Mouse (Mus musculus): ENCODE data around the gene Igsf8.
A peak's percentile ranks its signal among the peaks of the same experiment; 100 is the strongest.

Igsf8 gene

DNA sequence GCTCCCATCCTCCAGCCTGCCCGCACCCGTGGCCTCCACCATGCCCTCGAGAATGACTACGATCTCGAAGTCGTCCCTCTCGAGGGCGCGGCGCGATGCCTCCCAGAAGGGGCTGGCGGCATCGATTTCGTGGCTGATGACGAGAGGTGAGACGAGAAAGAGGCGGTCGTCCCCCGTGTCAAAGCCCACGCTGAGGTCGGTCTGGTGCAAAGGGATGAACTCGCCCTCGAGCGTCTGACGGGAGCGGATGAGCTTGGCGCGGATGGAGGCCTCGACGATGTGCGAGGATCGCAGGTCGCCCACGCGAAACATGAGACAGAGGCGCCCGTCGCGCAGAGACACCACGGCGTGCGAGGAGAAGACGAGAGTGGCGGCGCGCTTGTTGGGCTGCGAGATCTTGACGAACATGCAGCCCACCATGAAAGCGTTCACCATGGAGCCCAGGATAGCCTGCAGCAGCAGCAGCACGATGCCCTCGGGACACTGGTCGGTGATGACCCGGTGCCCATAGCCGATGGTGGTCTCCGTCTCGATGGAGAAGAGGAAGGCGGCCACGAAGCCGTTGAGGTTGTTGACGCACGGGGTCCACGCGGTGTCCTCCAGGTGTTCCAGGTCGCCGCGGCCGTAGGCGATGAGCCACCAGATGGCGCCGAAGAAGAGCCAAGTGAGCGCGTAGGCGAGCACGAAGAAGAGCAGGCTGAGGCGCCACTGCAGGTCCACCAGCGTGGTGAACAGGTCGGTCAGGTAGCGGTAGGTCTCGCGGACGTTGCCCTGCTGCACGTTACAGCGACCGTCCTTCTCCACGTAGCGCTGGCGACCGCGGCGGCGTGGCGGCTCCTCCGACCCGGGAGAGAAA, 64.5 kb downstream of the Igsf8 start:
- peak; percentile 85 for DNase-seq

DNA sequence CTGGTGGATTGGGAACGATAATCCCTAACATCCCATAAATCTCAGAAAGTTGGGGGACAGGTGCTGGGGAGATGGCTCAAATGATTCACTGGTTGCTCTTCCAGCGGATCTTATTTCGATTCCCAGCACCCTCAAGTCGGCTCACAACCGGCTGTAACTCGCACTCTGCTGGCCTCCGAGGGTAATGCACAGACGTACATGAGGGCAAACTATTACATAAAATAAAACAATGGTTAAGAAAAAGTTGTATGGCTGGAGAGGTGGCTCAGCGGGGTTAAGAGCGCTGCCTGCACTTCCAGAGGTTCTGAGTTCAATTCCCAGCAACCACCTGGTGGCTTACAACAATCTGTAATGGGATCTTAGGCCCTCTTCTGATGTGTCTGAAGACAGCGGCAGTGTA, 65.2 kb downstream of the Igsf8 start:
- DNase-seq = no peak

DNA sequence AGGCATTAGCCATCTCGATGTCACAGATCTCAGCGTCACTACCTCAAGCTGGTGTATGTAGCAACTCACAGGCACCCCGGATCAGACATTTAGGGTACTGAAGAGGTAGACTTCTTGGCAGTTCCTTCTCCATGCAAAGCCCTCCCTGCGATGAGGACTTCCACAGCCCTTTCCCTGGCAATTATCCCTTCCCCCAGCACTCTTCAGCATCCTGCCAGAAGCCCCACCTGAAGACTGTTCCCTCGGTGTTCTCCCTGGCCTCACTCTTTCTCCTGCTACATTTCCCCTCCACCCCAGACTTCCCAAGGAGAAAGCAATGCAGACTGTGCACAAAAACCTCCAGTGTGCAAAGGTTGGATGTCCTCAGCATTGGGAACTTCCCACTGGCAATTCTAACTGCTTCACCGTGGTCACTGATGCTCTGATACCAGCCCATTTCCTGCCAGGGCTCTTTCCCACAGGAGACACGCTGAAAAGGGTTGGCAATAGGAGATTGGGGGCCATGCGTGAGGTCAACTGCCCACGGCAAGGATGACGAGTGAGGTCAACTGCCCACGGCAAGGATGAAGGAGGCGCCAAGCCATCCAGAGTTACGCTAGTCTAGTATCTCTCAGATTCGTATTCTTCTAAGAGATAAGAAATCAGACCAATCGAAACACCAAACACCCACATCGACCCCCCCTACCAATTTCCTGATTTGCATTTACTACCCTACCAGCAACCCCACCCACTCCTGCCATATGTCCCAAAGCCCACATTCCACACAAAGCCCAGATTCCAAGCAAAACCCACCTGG, 66.0 kb downstream of the Igsf8 start:
- DNase-seq = no peak

DNA sequence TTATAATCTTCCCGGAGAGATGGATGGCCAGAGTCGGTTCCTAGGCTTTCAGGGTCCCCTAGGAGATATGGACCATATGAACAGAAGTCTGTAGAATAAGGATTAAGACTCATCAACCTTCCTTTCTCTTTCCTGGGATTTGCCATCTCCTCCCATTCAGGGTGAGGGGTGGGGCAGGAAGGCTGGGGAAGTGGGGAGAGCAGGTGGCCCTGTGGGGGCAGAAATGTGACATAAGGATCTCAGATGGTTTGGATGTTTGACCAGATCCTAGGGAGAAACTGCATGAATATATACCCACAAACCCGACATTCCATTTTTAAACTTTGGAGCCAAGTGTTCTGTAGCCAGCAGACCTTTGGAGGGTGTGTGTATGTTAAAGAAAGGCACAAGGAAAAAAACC, 66.6 kb downstream of the Igsf8 start:
- DNase-seq = no peak

DNA sequence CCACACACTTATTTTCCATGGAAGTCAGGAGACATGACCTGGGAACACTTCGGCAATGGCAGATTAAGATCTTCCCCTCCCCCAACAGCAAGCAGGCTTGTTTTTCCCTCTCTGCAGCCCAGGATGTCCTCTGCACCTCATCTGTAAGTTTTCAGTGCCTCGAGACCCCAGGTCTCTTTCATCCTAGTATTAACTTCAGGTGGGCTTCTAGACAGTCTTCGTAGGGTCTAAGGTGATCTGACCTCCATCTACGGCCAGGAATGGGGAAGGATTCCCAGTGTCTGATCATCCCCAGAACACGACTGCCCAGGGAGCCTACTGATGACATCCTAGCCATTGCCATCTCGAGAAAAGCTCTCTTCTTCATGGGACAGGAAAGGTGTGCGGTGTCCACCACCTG, 67.0 kb downstream of the Igsf8 start:
- no peak for DNase-seq

DNA sequence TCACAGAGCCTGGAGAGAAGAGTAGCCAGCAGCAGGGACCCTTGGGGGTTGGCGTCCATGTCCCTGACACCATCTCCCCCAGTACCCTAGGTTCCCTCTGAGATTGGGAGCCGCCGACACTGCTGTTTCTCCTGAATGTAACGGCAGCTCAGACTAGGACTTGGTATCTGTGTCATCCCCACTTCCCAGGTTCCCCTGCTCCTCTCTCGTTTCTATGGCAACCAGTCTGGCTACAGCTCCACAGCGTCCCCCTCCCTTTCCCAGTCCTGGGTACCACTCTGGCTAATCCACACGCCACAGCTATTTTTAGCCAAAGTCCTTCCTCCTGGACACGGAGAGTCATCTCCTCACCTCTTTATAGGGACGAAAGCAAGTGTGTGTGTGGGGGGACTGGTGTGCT, 67.7 kb downstream of the Igsf8 start, which contains the start of gene Kcnj9:
Kcnj9 (minus strand) TSS at position 188 of the 400 bp plus-strand sequence.
- peak; percentile 86 for DNase-seq

DNA sequence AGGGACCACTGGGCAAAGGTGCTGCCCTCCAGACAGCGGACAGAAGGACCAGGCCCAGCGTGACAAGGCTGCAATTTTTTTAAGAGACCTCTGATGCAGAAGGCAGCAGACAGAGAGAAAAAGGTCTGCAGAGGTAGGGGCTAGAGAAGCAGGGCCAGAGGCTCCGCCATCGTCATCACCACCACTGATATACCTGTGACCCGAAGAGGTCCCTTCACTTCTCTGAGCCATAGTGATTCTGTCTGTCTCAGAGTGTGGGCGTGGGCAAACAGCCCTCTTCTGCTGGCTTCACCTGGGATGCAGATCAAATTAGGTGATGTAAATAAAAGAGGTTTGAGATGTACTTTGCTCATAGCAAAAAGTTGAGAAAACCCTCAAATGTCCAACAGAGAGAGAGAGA, 68.2 kb downstream of the Igsf8 start:
- DNase-seq = no peak

DNA sequence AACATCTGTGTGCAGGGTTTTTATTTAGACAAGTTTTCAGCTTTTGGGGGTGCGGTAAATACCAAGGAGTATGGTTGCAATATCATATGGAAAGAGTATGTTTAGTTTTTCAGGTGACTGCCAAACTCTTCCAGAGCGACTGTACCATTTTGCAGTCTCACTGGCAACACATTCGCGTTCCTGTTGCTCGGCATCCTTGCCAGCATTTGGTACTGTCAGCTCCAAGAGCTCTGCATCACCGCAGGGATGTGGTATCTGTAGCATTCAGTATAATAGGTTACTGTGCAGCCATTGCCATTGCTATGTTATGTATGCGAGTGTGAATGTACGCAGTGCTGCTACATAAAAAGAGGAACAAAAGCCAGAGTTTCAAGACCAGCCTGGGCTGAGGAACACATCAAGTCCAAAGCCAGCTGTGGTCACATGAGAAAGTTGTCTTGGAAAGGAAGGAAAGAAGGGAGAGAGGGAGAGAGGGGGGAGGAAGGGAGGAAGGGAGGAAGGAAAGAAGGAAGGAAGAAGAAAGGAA, 70.0 kb downstream of the Igsf8 start:
- no peak for DNase-seq

DNA sequence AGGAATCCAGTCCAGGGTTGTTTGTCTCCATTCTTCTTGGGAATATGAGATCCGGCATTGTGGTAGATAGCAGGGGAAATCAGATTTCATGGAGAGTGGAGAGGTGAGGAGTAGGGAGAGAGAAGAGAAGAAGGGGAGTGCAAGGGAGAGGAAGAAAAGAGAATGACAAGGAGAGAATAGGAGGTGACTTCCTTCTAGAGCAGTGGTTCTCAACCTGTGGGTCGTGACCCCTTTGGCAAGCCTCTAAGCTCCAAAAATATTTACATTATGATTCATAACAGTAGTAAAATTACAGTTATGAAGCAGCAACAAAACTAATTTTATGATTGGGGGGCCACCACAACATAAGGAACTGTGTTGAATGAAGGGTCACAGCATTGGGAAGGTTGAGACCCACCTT, 71.5 kb downstream of the Igsf8 start:
- DNase-seq = no peak

DNA sequence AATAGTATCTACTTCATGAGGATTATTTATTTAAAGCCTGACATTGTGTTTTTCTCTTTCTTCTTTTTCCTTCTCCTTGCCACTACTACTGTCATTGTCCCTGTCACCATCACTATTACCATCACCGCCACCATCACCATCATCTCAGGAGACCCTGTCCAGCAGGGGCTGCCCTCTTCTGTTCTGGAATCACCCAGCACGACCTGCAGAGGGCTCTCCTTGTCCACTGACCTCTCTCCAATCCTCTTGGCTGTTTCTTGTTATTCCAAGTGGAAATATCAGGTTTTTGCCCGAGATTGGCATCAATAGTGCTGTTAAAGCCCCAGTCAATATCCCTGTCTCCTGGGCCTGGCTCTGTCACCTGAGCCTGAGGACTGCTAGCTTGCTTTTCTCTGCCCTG, 72.1 kb downstream of the Igsf8 start:
- DNase-seq = no peak

DNA sequence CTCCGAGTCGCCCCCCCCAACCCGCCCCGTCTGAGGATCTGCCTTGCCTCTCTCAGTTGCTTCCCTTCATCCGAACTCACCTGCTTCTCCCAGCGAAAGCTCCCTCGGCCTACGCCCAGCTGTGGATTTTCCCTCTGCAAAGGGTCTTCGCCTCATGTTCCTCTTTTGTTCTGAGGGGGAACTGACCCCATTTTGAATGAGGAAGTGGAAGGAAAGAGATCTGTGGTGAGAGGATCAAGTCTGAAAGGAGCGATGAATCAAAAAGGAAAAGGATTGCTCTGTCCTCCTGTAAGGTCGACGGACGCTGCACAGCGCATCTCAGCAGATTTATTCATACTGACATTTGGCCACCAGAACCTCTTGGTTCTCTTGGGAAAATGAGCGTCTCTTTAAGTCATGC, 74.4 kb downstream of the Igsf8 start:
- DNase-seq = no peak

DNA sequence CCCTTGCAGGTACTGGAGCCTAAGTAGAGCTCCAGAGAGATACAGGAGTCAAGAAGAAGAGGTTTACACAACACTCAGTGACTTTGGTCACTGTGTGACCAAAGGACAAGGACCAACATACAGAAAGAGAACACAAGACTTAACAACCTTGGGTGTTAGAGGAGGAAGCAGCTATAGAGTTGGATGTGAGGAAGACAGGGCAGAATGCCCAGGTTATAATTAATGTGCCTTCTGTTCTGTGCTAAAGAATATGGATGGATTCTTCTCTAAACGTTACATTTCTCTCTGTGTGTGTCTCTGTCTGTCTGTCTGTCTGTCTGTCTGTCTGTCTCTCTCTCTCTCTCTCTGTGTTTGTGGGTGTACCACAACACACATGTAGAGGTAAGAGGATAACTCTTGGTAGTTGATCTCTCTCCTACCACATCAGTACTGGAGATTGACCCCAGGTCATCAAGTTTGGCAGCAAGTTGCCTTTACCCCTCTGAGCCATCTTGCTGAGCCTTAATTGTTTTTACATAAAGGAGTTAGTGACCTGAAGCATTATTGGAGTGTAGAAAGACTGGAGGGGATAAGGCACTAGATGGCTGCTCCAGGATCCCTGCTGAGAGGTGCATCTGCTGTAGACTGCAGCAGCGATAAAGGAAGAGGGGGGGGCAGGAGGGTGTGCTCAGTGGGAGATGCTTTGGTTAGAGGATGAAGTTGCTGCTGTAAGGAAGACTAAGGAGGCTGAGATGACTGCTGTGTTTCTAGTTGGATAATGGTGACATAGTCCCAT, 76.2 kb downstream of the Igsf8 start:
- DNase-seq = peak; percentile 74

DNA sequence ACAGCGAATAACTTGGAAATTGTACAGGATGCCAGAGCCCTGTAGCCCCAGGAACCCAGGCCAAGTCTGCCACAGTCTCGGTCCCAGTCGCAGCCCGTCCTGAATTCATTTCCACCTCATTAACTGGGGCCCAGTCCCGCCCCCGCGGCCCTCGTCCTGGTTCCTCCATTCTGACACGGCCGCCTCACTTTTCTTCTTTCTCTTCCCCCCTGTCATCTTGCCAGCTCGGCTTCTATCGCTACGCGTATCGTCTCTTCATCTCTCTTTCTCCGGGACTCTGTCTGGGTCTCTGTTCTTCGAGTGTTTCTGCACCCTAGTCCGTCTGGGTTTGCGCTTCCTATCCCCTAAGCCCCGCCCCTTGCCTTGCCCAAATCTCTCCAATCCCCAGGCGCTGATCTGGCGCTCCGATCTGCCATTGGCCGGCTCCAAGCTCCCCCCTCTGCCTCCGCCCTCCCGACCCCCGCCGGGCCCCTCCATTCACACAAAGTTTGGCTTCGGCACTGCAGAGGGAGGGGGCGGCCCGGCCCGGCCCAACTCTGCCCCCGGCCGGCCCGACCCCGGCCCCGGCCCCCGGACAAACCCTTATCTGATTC, 79.4 kb downstream of the Igsf8 start, which contains the start of gene Kcnj10:
Kcnj10 (plus strand) TSS at position 482 of the 593 bp plus-strand sequence.
- peak; percentile 81 for DNase-seq

DNA sequence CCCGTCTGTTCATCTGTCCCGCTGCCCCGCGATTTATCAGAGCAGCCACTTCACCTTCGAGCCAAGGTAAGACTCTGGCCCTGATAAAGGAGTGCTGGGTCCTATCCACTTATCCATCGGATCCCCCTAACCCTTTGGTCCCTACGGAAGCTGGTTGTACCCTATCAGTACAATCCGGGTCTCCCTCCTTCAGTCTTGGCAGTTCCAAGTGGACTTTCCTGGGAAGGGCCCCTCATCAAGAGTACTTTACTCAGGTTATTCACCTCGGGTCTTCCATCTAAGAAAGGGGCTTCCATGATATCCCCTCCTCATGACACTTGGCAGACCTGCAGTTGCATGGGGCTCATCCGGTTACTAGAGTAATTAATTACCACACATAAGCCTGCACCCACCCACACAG, 79.9 kb downstream of the Igsf8 start:
- DNase-seq = no peak

DNA sequence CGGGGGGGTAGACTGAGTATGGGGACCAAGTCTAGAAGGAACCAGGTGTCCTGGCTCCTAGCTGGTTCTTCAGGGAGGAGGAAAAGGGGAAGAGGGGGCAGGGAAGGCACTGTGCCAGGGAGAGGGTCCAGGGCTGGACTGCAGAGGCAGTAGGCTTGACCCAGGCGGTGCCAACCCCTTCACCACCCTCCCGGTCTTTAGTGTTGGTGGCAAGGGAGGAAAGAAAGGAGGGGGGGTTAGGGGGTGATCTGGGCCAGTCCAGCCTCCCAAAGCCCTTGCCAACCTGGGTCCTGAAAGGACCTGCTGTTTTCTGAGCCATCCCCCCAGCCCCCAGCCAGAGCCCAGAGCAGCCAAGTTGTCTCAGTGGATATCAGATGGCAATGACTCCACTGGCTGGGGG, 81.3 kb downstream of the Igsf8 start:
- no peak for DNase-seq

DNA sequence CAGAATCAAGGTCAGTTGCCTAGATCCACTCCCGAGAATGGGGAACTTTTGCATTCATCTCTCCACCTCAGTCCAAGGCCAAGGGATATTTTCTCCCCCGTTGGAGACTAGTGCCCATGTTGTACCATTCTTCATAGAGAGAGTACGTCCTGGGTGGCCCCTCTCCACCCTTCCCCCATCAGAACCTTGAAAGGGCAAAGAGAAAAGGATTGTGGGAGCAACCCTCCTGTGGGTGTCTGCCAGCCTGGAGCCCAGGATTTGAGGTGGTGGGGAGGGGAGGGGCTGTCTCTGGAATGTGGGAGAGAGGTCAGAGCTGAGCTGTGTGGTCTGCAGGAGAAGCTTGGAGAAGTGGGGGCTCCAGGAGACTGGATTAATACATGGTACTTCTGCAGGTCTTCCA, 82.5 kb downstream of the Igsf8 start:
- no peak for DNase-seq

DNA sequence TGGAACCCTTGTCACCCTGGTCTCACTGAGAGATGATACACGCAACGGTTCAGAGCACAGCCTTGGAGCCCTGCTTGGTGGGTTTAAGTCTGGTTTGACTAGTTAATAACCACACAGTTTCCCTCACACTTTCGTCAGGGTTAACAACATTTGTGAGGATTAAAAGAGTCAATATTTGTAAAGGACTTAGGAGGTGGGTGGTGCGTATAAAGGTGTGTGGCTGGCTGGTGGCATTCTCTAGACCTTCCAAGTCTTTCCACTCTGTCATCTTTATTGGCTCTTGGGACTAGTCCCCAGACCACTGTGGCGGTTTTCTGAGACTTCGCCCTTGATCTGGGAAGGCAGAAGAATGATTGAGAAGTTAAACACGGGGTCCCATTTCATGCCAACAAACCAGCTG, 83.4 kb downstream of the Igsf8 start:
- DNase-seq = no peak

DNA sequence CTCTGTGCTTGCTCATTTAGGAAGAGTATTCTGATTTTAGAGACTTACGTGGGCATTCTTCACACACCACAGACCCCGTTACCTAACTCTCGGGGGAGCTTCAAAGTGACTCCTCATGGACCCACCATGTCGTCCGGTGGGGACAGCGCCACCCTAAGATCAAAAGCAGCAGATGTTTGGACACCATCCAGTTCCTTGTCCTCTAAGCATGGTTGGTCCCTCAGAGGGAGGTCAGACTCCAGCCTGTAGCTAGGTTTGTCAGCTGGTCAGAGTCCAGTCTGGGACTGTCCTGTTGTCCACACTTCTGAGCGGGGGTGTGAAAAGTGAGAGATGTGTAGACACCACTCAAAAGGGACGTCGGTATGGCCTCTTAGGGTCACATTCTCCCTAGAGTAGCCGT, 85.3 kb downstream of the Igsf8 start:
- DNase-seq = no peak

DNA sequence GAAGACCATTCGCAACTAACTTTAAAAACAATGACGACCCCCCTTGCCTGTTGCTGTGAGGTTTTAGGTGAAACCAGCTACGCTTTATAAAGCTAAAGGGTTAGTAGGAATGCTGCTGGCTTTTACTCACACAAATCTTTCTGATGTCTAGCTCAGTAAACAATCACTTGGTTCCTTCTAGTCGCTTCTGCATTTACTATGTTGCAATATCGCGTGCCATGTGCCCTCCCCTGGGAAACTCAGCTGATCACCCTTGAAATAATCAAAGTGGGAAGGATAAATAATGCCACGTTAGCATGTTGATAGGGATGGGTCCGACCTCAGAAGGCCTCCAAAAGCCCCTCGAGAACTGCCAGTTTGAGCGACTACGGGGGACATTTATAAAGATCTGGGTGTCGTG, 85.9 kb downstream of the Igsf8 start:
- no peak for DNase-seq

DNA sequence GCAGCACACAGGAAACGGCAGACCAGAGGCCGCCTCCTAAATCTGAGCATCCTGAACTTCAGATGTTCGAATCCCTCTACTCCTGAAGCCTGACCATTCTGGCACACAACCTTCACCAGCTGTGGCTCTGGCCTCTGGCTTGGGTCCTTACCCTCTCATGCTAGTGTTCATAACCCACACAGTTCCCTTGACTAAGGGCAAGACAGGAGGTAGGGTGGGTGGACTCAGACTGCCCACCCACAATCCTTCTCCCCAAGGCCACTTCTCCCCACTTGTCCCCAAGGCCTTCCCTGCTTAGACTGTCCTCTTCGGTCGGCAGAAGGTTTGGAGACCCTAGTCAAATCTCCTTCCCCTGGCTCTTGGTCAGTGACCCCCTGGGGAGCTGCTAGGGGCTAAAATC, 88.1 kb downstream of the Igsf8 start:
- no peak for DNase-seq

DNA sequence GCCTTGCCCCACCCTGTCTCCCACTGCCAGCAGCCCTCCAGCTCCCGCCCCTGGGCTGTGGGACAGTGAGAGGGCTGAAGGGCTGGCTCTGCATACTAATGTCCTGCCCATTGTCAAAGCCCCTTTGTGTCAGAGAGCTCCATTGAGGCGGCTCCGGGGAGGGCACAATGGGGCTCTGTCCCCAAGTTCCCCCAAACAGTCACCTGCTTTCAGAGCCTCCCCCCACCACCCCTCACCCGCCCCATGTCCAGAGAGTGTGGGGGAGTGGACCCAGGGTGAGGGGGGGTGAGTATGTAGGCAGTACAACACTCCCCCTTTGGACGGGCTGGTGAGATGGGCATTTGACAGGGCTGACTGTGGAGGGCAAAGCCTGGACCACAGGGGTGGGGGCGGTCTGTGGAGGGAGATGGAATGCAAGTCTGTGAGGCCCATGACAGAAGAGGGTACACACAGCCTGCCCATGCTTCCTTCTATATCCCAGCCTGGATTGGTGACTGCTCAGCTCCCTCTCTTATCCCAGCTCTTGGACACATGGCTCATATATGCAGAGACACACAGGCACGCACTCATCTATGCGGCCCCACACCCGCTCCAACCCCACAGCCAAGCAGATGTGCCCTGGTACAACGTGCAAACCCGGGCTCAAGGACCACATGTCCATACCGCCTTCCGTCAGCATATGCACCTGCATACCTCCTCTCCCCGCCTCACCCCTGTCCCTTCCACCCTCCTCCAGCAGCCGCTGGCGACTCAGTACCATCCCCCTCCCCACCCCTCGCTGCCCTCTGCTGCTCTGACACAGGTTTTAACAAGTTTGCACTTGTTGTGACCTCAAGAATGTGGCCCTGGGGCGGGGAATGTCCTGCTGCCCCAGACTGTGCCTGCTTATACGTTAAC, 88.7 kb downstream of the Igsf8 start:
- no peak for DNase-seq

DNA sequence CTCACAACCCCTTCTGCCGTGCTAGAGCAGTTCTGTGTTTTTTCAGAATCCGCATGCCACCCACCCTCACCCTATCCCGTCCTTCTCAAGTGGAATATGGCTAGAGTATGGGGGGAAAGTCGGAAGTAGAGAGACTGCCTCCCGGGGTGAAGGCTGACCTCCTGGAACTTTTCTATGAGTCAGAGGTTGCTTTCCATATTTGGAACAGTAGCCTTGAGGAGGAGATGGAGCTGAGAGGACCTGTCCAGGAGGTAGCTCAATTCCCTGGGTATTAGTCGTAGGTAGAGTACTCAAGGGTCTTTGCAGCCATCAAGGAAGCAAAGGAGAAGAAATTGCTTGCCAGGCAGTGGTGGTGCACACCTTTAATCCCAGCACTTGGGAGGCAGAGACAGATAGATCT, 90.6 kb downstream of the Igsf8 start:
- DNase-seq = no peak
